Mouse (Mus musculus) mesoderm, embryonic 11.5 days (tissue): ENCODE data around the gene Tnfrsf11a.

Experiments used
- DNase-seq: peaks from one replicate; pipeline ENCODE4 v3.0.0-alpha.2; 2012; ENCODE audit warnings: low read depth, low spot score

Gene Tnfrsf11a

DNA sequence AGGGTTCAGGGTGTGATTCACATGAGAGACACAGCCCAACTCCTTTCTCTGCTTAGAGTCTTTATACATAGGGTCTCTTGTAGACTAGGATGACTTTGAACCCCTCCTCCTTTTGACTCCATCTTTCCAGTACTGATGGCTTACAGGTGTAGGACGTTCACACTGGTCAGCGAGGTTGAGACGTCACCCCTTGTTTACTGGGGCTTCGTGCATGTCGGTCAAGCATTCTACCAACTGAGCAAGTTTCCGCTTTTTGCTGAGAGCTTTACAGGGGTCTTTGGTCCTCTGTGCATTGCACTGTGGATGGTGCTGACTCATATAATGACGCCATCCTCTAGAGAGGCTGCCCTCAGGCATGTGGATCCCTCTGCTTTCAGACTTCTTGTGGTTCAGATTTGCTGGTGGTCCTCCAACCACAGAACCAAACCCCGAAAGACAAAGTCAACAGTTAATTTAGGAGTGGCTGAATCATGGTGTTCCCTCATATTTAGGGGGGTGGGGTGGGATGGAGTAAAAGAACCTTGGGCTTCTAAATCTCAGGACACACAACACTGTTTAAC, 47.3 kb downstream of the Tnfrsf11a start:
- DNase-seq: no peak

DNA sequence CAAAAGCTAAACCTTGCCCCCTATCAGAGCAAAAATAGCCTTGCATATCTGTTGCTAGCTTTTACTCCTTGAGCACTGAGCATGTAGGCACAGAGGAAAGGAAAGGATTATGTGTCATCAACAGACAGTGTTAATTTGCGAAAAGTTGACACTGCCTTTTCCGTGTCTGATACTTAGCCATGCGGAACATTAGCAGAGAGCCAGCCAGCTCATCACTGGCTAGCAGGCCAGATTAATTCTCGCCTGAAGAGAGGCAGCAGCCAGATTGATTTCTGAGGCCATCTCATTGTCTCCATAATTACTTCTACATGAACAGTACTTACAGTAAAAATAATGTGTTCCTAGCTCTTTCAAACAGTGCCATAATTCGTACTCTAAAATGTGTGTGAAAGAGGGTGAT, 48.7 kb downstream of the Tnfrsf11a start:
- DNase-seq: no peak

DNA sequence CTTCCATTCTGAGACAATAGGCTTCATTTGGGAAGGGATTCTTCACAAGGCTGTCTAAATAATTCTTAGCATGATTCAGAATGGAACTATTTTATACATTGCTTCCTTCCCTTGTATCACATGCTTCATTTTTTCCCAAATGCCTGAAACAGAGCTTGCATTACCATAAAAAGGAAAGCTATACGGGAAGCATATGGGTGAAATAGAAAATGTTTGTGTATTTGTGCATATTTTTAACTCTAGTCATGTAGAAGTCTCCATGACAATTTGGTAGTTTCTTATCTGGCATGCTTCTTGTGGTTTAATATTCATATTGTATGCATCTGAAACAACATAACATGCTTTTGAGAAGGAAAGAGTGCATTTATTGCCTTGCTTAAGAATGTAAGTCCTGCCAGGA, 52.3 kb downstream of the Tnfrsf11a start:
- DNase-seq: no peak

DNA sequence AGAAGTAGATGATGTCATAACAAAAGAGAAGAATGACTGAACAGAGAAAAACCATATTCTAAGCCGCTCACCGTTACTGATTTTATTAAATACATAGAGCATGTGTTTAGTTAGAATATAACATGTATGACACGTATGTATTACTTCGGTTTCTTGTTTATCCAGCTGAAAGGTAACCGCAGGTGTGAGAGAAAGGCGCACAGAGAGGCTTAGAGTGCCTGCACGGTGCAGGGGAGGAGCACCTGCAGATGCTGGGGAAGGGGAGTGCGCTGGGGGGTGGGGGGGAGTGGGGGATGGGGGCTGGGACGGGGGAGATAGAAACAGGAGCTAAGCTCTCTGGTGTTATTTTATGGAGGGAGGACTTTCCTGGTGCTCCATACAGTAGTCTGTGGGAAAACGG, 62.4 kb downstream of the Tnfrsf11a start:
- no peak for DNase-seq

DNA sequence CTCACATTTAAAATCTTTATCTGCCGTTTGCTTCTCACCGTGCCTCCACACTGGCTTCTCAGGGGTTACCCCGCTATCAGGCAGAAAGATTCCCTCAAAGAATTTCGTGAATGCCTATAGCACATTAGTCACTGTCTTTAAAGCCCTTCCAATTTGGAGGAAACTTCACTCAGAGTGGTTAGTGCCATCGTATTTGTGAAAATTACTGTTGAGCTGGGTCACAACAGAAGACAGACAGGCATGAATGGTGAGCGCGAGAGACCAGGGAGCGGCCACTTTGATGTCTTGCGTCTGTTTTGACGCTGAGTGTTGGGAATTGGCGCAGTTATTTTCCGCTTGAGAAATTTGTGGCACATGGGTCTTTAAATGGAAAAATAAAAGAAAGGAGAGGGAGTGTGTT, 62.9 kb downstream of the Tnfrsf11a start:
- peak; percentile 35 for DNase-seq

DNA sequence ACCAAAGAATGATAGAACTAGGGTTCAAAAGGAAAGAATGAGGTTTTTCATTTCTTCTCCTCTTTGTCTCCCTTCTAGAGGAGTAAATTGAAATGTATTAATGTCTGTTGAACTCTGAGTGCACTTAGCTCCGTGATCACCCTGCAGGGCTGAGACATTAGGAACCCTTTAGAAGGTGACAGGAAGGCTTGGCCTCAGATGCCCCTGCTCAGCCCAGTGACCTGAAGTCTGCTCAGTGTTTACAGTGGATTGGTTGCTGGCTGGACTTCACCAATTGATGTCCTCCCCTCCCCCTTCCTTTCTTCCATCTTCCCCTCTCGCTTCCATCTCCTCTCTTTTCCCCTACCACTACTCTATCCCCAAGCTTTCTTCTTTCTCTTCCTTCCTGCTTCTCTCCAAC, 63.3 kb downstream of the Tnfrsf11a start:
- DNase-seq: no peak

DNA sequence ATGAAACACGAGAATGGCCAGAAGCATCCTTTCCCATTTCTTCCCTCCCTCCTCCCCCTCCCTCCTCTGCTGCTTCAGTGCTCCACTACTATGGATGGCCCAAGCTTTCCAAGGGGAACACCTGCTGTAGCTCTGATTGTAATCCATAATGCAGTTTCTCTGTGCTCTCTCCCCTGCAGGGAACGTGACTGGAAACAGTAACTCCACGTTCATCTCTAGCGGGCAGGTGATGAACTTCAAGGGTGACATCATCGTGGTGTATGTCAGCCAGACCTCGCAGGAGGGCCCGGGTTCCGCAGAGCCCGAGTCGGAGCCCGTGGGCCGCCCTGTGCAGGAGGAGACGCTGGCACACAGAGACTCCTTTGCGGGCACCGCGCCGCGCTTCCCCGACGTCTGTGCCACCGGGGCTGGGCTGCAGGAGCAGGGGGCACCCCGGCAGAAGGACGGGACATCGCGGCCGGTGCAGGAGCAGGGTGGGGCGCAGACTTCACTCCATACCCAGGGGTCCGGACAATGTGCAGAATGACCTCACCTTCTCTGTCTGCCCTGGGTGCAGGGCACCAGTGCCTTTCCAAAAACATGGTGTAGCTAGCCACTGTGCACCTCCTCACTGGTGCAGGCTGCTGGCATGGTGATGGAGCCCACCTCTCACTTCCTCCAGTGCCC, 64.0 kb downstream of the Tnfrsf11a start:
- DNase-seq: no peak

DNA sequence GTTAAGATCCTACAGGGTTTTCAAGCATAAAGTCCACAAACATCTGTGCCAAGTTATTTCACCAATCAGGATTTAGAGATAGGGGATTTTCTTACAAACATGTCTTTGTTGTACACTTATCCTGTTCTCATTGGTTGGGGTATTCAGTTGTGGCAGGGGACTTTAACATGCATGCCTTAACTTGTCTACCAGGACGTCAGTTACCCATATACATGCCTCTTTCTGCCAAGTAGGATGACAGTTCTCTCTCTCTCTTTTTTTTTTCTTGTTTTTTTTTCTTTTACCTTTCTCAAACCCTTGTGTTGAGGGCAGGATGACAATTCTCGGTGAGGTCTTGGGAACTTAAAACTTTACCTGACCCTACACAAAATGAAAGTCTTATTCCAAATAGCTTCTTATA, 65.9 kb downstream of the Tnfrsf11a start:
- DNase-seq: no peak

DNA sequence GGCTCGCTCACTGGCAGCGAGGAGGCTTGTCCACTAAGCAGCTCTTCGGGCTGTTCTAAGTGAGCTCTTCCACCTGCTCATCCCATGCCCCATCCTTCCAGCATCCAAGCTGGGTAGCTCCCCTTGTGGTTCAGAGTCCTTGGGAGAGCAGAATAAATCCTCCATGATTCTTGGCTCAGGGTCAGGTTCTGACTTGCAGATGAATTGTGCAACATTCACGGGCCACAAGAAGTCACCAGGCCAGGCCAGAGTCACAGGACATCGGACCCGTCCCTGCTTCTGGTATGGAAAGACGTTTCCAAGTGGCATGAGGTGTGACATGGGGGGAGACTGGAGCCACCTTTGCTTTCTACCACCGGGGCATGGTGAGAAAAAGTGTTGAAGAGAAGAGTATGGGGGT, 68.3 kb downstream of the Tnfrsf11a start:
- DNase-seq: no peak

DNA sequence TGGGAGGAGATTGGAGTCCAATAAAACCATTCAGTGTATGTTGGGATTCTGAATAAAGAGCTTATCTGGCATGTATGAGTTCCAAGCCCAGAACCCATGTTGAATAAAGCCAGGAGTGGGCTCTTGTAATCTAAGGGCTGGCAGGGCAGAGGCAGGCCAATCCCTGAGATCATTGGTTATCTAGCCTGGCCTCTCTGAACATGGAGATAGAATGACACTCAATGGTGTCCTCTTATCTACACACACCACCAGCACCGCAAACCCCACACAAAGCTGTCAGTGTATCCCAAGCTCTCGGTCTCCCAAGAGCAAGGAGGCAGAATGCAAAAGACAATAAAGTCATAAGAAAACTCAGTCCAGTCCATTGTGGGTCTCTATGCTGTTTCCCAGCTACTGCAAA, 70.8 kb downstream of the Tnfrsf11a start:
- DNase-seq: no peak

DNA sequence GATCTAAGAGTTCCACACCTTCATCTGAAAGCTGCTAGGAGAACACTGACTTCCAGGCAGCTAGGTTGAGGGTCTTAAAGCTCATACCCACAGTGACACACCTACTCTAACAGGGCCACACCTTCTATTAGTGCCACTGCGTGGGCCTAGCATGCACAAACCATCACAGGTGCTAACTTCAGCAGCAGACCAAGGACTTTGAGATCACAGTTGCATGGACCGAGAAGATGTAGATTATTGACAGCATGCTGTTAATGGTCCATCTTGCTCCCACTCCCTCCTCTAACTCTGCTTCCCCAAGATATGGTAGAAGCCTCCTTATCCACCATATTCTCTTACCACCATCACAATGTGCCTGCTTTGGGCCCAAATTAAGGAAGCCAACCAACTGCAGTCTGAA, 79.2 kb downstream of the Tnfrsf11a start:
- DNase-seq: no peak

DNA sequence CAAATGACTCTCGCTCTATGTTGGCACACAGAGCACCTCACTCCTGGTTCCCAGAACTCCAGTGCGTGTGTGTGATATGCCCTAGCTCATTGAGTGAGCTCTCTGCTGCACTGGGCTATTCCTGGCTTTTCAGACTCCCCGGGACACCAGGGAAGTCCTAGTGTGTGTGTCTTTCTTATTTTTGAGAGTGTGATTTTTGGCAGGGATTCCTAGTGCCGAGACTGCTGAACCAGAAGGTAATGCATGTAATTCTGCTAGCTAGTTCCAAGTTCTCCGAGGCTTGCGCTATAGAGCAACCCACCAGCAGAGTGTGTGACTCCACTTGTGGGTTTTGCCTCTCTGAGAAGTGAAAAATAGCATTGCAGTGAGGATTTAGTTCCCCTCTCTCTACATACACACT, 96.1 kb downstream of the Tnfrsf11a start:
- DNase-seq: no peak

DNA sequence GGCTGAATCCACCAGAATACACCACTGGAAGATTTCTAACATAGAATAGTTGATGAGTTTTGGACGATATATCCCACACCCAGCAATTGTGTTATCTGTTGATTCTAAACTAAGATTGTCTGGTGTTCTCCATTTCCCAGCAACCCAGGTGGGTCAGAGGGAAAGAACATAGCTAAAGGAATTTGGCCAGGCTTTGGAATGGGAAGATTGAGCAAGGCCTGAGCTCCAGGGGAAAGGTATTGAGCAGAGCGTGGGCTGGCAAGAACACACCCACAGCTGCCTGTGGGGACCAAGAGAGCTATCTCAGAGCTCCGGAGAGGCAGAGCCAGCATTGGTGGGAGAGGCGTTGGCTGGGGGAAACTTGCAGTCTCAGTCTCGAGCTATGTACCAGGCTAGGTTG, 97.3 kb downstream of the Tnfrsf11a start:
- DNase-seq: no peak

DNA sequence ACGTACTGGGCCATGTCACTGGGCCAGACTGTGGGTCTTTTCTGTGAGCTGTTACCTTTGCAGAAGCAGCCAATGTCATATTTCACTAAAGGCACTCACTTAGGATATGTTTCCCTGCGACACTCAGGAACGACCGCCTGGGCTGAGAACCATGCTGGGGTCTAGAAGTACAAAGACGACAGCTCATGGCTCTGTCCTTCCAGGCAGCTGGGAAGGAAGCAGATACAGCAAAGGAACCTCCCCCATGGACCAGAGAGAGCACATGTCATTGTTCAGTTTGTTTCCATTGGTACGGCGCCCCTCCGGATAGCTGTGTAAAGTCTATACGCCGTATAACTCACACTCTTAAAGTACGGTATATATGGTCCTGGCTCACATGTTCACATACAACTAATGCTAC, 97.9 kb downstream of the Tnfrsf11a start:
- DNase-seq: no peak

DNA sequence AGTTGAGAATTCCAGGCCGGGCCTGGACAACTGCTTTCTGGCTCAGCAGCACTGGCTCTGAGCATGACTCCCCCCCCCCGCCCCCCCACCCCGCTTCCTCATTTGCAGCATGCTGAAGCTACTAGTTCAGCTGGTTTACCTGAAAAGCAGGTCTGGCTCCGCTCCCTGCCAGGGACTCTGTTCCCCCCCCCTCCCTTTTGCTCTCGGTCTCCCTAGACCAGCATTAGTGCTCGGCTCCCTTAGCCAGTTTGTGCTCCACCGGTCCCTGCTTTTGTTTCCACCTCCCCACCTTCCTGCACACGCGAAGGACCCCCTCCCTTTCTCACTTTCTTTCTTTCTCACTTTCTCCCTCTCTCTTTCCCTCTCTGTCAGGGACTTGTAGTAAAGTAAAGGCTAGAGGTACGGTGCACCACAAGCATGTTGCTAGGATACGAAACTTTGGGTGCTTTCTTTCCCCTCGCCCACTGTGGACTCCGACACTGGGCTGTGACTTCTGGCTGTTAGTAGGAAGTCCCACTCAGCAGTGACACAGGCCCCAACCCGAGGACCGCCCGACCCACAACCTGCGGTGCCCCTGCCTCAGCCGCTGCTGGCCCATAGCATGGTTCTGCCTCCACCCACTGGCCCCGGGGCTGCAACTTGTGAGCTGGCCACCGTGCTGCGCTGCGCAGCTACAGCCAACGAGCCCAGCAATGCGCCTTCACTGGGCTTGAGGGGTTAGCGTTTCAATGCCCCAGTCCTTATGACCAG, 100.2 kb downstream of the Tnfrsf11a start:
- peak; percentile 42 for DNase-seq

DNA sequence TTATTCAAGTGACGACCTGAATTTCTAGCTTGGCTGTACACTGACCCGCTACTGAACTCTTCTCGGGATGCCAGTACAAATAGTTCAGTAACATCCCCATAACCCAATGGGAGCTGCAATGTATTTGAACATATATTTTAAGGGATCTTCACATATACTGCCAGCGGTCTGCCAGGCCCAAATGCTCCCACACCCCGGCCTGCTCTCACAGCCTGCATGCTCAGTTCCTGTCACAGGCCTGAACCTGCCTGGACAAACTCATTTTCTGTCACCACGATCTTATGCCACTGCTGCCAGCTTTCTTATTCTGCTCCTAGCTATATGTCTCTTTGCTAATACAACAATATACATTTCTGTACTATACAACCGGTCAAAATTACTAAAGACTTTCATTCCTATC, 100.9 kb downstream of the Tnfrsf11a start:
- DNase-seq: no peak

DNA sequence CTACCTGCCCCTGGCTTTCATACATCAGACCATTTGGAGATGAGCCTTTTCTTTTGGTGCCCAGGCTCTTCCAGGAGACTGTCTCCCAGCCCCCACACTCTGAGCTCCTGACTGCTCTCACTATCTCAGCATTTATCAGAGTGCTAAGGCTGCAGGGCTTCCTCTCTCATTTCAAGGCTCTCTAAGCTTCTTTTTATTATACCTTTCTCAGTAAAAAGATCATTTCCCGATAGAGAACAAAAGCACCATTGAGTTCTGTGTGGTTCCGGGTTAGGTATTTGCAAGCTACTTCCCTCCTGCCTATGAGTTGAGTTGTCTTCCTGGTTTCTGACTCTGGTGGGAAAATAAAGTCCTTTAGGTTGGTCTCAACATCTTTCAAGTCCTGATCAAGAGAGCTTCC, 103.0 kb downstream of the Tnfrsf11a start:
- DNase-seq: no peak

DNA sequence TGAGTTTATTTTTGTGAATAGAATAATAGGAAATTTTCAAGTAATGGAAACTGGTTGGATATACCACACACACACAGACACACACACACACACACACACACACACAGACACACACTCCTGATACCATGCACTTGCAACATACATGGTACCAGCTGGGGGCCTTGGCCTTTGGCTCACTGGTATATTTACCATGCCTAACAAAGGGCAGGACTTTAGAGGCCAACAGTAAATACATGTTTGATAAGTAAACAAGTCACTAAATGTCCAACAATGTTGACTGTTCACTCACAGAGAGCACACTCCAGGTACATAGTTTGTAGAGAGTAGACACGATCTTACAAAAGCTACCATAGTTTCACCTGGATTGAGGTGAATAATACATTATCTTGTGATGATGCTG, 104.6 kb downstream of the Tnfrsf11a start:
- DNase-seq: no peak

DNA sequence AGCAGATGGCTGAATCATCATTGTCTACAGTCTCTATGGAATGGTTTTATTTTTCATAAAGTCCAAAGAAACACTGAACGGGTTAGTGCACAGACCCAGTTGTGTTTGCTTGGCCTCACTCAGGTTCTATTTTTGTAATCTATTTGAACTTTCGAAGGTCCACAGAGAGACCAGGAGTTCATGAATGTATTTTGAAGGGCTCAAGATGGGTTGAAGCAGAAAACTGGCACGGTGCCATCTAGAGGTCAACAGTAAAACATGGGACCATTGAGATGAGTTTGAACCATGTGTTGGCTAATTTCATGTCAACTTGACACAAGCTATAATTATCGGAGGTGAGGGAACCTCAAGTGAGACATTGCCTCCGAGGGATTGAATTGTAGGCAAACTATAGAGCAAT, 105.1 kb downstream of the Tnfrsf11a start:
- no peak for DNase-seq

DNA sequence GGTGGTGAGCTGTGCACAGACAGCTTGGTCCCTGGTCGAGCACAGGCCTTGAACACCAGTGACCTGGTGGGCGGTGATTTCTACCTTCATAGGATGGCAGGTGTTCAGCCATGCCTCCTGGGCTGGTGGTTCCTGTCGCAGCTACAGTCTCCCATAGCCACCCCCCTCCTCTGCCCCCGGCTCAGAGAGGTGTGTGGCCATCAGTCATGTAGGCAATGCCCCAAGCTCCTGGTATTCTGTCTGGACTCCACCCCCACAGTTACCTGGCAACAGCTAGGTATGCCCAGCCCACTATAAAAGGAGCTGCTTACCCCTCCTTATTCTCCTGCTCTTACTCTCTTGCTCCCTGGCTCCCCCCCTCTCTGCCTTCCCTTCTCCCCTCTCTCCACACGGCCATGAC, 105.8 kb downstream of the Tnfrsf11a start:
- DNase-seq: no peak

DNA sequence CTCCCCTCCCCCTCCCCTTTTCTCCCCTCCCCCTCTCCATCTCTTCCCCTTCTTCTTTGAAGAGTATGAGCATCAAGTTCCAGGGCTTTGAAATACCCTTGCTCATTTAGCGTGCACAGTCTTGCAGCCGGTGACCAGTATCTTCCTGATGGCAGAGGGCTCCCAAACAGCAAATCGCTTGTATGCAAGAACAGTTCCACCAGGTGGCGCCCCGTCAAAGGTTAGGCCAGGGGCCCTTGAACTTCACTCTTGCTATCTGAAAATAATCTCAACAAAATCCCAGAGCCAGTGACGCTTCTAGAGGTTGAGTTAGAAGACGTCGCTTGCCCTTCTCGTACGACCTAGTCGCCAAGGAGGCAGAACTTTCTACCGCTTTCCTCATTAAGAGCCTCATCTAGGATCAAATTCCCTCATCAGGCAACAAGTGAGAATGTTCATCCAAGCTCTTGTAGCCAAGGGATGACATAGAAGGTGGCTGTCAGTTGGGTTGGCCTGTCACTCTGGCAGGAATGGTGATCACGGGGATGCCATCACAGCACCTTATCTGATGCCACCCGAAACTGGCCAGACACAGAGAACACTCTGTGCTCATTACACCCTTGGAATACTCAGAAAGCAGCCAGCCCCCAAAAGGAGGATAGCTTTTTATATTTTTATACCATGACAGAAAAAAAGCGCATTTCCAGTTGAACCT, 110.7 kb downstream of the Tnfrsf11a start:
- DNase-seq: peak; percentile 79

DNA sequence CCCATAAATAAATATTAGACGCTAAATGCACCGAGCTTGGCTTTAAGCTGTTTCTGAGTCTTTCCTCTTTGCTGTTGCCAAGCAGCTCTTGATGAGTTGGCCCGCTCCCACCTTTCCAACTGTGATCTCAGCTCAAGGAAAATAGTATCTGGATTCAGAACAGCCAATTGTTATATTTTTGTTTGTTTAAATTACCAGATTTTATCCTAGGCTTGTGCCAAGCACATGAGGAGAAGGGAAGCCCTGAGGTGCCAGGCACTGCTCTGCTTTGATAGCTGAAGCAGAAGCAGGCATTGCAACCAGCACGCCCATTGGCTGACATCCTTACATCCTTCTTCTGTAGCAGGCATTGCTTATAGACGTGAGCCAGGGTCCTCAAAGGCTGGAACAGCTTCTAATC, 114.5 kb downstream of the Tnfrsf11a start:
- no peak for DNase-seq
